Mouse (Mus musculus) erythroblast, adult 5-6 weeks (primary cell): ENCODE measurements around the gene Pgbd1. TPM values are rescaled to one million over a fixed set of nuclear protein-coding genes. Genes with fewer than 3 reads are reported as not detected.
A peak's percentile ranks its signal among the peaks of the same experiment; 100 is the strongest.
"Not testable (repeated sequence)": the region's sequence is repeated elsewhere in the genome, so short reads cannot be mapped to it uniquely, and the experiment has no call there.

Source experiments
- ATAC-seq: replicated peaks from 2 replicates; pipeline ENCODE4 v1.8.0; 2016; ENCODE audit warnings: moderate number of reproducible peaks, mild to moderate bottlenecking, moderate TSS enrichment, inconsistent platforms; ENCODE audit not compliant: poor library complexity, low FRiP score, severe bottlenecking
- total RNA-seq, 2 experiments: library from RNA; stranded (forward) in 1 of 2; stranded (reverse) in 1 of 2; fragments of 150-400 nt in 1 of 2; fragments of 200-764, 138-1000 nt in 1 of 2; gene quantifications; 2 replicates each; pipeline versions ENCODE4 v1.2.3 to v1.2.4; 2015 to 2017; ENCODE audit warnings: low replicate concordance in 2 of 2

Pgbd1 gene
- total RNA-seq, 2 experiments from 2014 or later: not detected

GRCm38 (mm10) chr13:21417298-21418010 lies 23.4 kb downstream of the Pgbd1 start:
- ATAC-seq: no peak

DNA sequence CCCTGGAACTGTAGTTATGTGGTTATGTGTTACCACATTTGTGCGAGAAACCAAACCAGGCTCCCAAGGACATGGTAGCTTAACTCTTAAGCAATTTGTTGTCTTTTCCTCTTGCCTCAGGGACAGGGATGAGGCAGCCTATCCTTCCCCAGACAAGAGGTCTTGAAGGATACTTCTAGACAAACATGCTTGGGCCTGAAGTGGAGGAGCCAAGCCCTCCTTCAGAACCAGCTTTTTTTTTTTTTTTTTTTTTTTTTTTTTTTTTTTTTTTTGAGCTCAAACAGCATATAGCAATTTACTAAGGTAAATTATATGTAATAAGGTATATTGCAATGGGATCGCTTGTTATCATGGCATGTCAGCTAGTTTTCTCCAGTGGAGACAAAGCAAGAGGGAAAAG lies 25.1 kb downstream of the Pgbd1 start:
- no peak for ATAC-seq

- peak; percentile 43; the same call in 1 of the 2 replicates for ATAC-seq
Observed at GRCm38 (mm10) chr13:21415266-21415665, 25.6 kb downstream of the Pgbd1 start.

DNA sequence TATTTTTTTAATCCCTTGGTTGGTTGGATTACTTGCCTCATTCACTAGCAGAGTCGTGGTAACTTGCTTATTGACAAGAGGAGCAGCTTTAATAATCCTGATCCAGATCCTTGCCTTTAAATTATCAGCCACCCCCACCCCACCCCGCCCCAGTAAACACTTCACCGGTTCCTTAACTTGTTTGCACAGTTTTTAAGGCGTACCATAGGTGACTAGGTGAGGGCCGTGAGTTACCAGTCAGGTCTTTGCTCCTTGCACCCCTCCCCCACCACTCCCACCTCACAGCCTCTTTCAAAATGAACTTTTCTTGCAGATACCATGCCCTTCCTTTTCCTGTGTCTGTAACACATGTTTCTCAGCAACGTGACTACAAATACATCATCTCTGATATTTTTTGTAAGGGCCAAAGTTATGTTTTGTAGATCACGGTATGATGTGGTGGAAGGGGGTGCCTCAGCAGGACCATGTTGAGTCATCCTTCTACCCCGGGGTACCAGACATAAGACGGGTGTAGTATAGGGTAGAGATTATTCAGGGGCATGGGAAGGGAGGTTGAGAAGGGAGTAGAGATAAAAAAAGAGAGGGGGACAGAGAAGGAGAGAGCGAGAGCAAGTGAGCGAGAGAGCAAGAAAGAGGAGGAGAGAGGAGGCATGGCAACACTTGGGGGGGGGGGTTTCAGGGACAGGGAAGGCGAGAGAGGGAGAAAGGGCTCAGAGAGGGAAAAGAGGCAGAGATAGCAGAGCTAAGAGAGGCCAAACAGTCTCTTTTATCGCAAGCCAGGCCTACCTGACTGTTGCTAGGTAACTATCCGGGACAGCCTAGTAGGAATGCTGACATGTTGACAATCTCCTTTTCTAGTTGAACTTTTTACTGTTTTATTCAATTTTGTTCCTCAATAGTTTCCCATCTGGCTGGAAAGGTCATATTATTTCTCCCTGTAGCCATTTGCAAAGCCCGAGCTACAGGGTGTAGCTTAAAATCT lies 26.3 kb downstream of the Pgbd1 start:
- ATAC-seq: no peak

DNA sequence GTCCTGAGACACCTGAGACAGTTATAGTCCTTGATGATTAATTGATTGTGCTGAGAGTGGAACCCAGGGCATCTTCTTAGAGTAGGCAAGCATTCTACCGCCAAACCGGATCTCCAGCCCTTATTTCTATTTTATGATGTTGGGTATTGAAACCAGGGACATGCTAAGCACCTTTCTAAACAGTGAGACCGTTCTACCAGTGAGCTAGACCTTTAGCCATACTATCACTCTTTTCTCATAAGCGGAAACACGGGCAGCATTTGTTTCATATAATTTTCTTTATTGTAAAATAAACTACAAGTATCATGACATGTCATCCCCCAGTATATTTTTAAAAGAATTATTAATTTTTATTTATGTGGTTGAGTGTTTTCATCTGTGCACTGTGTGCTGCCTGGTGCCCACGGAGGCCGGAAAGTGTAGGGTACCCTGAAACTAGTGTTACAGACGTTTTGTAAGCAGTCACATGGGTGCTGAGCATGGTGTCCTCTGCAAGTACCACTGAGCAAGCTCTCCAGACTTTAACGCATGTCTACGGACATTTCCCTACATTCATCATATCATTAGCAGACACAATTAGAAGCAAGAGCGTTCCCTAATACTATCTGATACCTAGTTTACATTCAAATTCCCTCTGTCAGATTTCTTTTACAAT lies 31.9 kb downstream of the Pgbd1 start:
- no peak for ATAC-seq

GRCm38 (mm10) chr13:21407969-21408804 lies 32.7 kb downstream of the Pgbd1 start:
- ATAC-seq: peak; percentile 94

DNA sequence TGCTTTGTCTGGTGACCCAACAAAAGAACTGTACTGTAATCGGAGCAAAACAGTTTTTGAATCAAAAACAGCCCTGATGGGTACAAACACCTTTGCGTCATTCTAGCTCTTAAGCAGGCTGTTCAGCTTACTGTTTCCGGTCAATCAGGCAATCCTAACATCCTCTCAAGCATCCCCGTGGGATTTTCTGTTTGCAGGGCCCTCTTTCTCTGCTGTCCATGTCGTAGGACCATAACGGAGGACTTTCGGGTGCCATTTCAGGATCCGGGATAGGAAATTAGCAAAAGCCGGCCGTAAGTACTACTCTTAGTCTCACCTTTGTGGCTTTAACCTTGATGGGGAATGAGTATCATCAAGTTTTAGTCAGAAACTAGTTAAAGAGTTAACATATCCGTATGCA lies 33.5 kb downstream of the Pgbd1 start:
- ATAC-seq: no peak

DNA sequence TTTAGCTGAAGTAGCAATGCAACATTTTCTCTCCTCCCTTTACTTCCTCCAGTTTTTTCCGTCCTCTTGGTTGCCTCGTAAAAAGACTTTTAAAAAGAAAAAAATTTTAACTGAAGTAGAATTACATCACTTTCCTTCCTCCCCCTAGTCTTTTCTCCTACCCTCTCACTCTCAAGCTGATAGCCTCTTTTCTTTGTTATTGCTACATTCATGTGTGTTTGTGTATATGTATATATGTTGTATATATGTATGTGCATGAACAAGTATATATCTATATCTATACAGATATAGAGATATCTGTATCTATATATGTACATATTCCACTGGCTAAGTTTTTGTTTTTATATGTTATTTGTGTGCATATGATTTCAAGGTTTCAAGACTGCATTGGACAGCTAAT lies 38.0 kb downstream of the Pgbd1 start:
- ATAC-seq: no peak

DNA sequence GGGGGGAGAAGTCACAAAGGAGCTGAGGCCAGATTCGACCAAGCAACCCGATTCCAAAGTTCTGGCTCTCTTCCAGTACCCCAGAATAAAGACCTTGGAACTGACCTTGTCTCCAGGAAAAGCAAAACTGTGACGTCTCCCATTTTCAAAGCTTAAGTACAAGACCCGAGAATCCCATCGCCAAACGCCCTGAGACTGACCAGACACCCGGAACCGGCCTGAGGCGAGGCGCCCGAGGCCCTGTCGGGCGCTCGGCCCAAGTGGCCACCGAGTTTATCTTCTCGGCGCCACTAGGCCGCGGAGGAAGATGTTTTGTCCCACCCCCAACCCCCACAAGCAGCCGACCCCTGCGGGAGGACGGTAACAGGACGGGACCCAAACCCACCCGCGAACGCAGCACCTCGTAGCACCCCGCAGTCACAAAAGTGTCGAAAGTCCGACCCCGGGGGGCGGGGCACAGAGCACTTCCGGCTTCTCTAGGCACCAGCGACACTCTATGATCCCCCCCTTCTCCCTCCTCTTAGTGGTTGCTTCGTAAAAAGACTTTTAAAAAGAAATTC lies 38.5 kb downstream of the Pgbd1 start, which contains the start of gene Zkscan3:
Zkscan3 (minus strand) TSS at position 469 of the 560 bp plus-strand sequence.
- peak; percentile 99 for ATAC-seq

DNA sequence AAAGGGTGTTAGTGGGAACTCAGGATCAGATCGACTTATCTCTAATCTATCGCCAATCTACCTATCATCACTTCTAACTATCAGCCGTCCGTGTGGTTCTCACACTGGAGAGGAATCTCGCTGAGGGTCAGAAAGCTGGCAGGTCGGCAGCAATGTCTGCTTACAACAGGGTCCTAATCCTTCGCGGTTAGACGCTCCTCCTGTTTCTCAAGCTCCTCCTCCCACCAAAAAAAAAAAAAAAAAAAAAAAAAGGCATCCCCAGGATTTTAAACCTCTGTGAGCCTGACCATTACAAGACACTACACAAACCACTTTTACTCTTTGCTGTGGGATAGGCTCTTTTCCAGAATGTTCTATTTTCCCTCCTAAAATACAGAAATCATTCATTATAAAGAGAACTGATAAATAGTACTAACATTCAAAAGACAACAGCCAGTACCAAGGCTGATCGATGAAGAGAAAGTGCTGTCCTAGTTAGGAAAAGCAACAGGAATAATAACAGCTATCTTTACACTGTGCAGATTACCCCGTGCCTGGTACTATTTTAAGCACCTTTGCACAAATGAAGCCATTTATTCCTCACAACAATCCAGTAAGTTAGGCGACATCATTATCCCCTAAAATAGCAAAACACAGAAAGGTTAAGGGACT lies 39.1 kb downstream of the Pgbd1 start:
- peak; percentile 50; the same call in 1 of the 2 replicates for ATAC-seq

- ATAC-seq: no peak
Observed at GRCm38 (mm10) chr13:21401166-21401565, 39.7 kb downstream of the Pgbd1 start.

GRCm38 (mm10) chr13:21397486-21397885 lies 43.4 kb downstream of the Pgbd1 start:
- ATAC-seq: no peak

GRCm38 (mm10) chr13:21396048-21396447 lies 44.8 kb downstream of the Pgbd1 start:
- ATAC-seq: not testable (repeated sequence)

DNA sequence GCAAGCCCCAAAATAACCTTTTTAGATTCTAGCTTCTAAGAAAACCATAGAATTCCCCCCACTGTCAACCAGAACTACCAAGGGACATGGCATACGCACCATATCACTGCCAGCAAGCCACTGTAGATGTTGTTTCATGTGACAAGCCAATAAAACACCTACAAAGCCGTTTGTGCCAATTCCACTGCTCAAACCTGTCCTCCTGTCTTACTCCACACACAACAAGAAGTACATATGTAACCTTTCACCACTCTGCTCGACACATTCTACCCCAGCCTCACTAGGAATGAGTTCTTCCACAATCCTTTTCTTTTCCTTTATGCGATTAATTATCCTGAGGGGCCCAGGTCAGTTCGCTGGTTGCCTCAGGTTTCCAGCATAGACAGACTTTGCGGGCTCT lies 45.2 kb downstream of the Pgbd1 start:
- ATAC-seq: no peak

DNA sequence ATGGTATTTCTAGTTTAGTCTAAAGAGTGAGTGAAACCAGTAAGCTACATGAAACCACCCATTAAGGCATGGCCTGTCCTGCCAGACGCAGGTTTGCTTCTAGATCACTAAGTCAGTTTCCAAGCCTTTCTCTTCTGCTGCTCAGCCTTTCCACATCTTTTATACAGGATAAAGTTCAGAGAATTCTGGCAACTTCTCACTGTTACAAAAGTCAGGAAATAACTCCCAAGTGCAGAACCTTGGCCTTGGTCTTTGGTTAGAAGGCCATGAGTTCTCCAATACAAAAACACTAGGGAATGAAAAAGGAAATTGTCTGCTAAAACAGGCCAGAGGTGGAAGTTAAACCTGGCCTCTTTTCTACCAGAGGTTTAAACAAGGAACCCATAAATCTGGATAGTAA lies 45.6 kb downstream of the Pgbd1 start:
- ATAC-seq: no peak

- ATAC-seq: no peak
Observed at GRCm38 (mm10) chr13:21377773-21378172, 63.1 kb downstream of the Pgbd1 start.

DNA sequence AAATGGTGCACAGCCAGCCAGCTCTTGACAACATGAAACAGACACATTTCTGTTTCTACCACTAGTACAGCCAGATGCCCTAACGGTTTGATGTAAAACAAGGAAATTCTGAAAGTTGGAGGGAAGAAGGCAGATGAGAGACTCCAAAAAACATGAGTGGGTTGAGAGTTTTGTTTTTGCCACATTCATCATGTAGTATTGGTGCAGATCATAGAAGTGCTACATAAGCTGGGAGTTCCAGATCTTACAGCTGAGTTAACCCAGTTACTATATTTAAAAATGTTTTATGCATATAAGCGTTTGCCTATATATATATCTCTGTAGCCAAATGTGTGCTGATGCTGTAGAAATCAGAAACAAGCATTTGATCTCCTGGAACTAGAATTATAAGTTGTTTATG lies 68.2 kb downstream of the Pgbd1 start:
- ATAC-seq: no peak
